Mouse (Mus musculus): Measurements from ENCODE around the gene Gm4297.
"Not testable (repeated sequence)": the region's sequence is repeated elsewhere in the genome, so short reads cannot be mapped to it uniquely, and the experiment has no call there.

The Gm4297 gene
- long read RNA-seq, experiment 1 = 0 reads
- long read RNA-seq, experiment 2 = 0 reads

GRCm38 (mm10) chrX:24574795-24575194 is at the start of gene Gm4297:
Gene Gm4297, minus strand, starts transcription at chrX:24574895.
- intact Hi-C loops (cut with DNase I) = not testable (repeated sequence)

Small RNA genes within 50 kb of the gene (microRNA-seq; reads per million reads assigned to microRNA genes)
- gene Gm27839 (0 reads per million in 2 experiments), gene Gm27910 (0 reads per million in 2 experiments)
